Mouse (Mus musculus): ENCODE results near the gene Zfp111.

DNA sequence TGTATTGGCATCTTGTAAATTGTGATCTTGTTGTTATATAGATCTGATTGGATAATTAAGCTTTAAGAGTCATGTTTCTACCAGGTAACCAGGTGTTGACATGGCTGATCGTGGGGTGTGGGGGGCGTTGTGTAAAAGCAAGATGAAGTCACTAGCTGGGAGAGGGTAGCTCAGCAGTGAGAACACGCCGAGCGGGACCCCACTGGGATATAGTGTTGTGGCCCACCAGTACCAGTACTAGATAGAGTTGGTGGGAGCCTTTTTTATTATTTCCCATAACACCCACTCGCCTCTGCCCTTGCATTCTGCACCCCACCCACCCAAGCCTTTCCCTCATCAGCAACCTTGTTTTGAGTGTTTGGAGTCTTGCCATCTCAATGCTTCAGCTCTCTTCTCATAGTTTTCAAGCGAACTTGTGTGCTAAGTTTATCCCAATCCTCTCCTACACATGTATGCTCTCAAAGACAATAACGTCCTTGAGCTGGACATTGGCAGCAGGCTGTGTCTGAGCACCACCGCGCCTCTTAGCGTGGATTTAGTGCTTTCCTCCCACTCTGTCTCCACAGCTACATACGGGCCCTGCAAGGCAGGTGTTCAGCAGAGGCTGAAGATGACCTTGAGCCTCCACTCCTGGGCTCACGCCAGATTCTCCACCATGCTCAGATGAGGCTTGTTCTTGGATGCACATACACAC lies 48.2 kb upstream of the Zfp111 start:
- TF ChIP-seq CTCF (IDR thresholded peaks at IDR 0.05; ENCODE audit: low read depth, low read length) (no peak), POLR2A (IDR thresholded peaks at IDR 0.05; ENCODE audit: insufficient read depth, low read length) (no peak), EP300 (IDR thresholded peaks at IDR 0.05; ENCODE audit: insufficient read depth, low read depth, low read length) (no peak)

All from ES-Bruce4 (cell line).